Mouse (Mus musculus) E14TG2a.4 (cell line): ENCODE data around the gene Slxl1.
"Not testable (repeated sequence)": the region's sequence is repeated elsewhere in the genome, so short reads cannot be mapped to it uniquely, and the experiment has no call there.

Experiments
- H3K27me3 ChIP-seq: 2 replicates; pipeline ENCODE4 v1.6.1; 2014; ENCODE audit warnings: low read length, control low read depth; ENCODE audit not compliant: insufficient read depth
- H3K36me3 ChIP-seq: 2 replicates; pipeline ENCODE4 v1.6.1; 2014; ENCODE audit warnings: low read length, control low read depth; ENCODE audit not compliant: insufficient read depth
- H3K4me1 ChIP-seq: replicated peaks from 2 replicates; pipeline ENCODE4 v1.6.1; 2014; ENCODE audit warnings: low read depth, low read length, control low read depth
- H3K4me3 ChIP-seq: replicated peaks from 2 replicates; pipeline ENCODE4 v1.5.1; 2014; ENCODE audit warnings: mild to moderate bottlenecking, low read length
- H3K9me3 ChIP-seq: 2 replicates; pipeline ENCODE4 v1.6.1; 2014; ENCODE audit warnings: low read length, control low read depth

Slxl1 gene

DNA sequence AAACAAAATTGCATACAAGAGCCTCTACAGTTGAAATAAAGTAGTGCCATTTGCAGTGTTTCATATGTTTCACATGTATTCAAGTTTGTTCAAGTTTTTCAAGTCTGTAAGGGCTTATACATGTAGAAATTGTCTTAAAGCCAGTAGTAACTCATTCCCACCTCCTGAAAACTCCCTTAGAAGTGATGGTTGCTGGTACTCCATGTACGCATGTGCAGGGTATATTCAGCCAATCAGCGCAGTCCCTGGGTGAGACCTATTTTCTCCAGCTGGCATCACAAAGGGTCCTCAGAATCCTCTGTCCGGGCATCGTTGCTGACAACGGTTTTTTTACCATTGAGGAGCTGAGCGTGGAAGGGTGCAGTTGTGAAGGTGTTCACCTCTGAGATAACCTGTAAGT, at the start of gene Slxl1:
Slxl1 (plus strand) TSS at position 301 of the 400 bp plus-strand sequence.
- not testable (repeated sequence) for H3K36me3 ChIP-seq, H3K4me1 ChIP-seq

More for the DNA sequence above, at the start of gene Slxl1:
- H3K9me3 ChIP-seq, H3K4me3 ChIP-seq, H3K27me3 ChIP-seq: not testable (repeated sequence)
